Mouse (Mus musculus): Measurements from ENCODE around the gene Mt1. TPM values are rescaled to one million over a fixed set of nuclear protein-coding genes. Genes with fewer than 3 reads are reported as not detected.
"Not testable (repeated sequence)": the region's sequence is repeated elsewhere in the genome, so short reads cannot be mapped to it uniquely, and the experiment has no call there.

Mt1 gene
- polyA plus RNA-seq (2016; fragmentation: Nextera tagmentation; extraction: Ambion mirVana), result 184 and 196 TPM in 2 replicates

DNA sequence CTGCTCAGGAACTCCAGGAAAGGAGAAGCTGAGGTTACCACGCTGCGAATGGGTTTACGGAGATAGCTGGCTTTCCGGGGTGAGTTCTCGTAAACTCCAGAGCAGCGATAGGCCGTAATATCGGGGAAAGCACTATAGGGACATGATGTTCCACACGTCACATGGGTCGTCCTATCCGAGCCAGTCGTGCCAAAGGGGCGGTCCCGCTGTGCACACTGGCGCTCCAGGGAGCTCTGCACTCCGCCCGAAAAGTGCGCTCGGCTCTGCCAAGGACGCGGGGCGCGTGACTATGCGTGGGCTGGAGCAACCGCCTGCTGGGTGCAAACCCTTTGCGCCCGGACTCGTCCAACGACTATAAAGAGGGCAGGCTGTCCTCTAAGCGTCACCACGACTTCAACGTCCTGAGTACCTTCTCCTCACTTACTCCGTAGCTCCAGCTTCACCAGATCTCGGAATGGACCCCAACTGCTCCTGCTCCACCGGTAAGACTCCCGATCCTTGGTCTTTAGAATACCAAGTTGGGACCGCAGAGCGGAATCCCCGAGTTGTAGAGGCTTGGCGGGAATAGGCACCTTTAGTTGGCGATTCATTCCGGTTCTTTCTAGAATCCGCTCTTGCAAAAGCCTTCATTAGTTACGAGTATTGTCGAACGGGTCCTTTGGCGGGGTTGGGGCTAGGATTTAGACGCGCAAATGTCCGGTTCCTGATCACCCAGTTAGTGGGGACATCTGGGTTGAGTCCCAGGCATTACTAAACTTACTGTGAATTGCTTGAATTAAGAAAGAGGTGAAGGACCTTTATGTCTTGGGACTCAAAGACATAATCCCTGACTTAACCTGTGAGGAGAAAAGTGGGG, at the start of gene Mt1:
Gene Mt1 (plus strand): TSS at position 226 of the 856 bp plus-strand sequence.
- Histone ChIP-seq H3K36me3 (replicated peaks) (no peaks in the 10 kb centered on the region), H3K9me3 (no peaks in the 10 kb centered on the region), H3K4me1 (peaks cover 43% of the 10 kb centered on the region), H3K4me3 (peak within 1 kb of the TSS; percentile 64), H3K27ac (replicated peaks) (peak within 1 kb of the TSS; percentile 26; the same call in 1 of the 2 replicates), H3K27me3 (replicated peaks; ENCODE audit: low read depth, poor library complexity, severe bottlenecking) (peaks cover 100% of the 10 kb centered on the region)
- DNase-seq (ENCODE audit: low spot score), result peak; percentile 85
- WGBS, result under 1% methylated on average over 50 of the region's 50 CpGs

DNA sequence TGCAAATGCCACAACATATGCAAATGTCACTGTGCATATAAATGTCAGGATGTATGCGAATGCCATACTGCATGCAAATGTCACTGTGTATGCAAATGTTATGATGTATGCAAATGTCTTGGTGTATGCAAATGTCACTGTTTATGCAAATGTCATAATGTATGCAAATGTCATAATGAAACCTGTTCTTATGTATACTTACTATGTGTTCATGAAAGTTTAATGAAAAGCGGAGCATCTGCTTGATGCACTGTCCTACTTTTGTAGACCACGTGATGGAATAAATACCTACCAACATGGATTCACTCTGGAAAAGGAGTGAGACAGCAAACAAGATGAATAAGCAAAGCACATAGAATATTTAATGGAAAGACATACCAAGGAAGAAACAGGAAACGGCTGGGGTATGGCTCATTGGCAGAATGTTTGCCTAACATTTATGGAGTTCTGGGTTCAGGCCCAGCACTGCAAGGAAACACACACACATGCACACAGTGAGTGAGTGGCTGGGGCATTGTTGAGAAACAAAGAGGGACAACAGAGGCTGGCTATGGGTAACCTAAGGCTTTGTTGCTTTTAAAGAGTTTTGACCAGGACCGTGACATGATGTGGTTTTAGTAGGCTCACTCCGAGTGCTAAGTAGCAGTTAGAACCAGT, 49.6 kb upstream of the Mt1 start:
- Histone ChIP-seq H3K27ac (replicated peaks) (no peak overlapping the region), H3K27me3 (replicated peaks; ENCODE audit: low read depth, poor library complexity, severe bottlenecking) (no peaks in the 10 kb centered on the region), H3K36me3 (replicated peaks) (no peaks in the 10 kb centered on the region), H3K4me1 (0 out of 2 replicates have a peak, but pooled peaks cover 5% of the 10 kb centered on the region), H3K9me3 (no peaks in the 10 kb centered on the region), H3K4me3 (no peak overlapping the region)
- no peak for DNase-seq (ENCODE audit: low spot score)
- 85% methylated on average over 6 of the region's 6 CpGs for WGBS

GRCm38 (mm10) chr8:94130126-94130525, 48.8 kb upstream of the Mt1 start:
- Histone ChIP-seq H3K36me3 (replicated peaks) (no peaks in the 10 kb centered on the region), H3K4me3 (no peak overlapping the region), H3K4me1 (no peaks in the 10 kb centered on the region), H3K27ac (replicated peaks) (no peak overlapping the region), H3K9me3 (no peaks in the 10 kb centered on the region), H3K27me3 (replicated peaks; ENCODE audit: low read depth, poor library complexity, severe bottlenecking) (no peaks in the 10 kb centered on the region)
- DNase-seq (ENCODE audit: low spot score), result no peak
- WGBS, result 91% methylated on average over 4 of the region's 4 CpGs

DNA sequence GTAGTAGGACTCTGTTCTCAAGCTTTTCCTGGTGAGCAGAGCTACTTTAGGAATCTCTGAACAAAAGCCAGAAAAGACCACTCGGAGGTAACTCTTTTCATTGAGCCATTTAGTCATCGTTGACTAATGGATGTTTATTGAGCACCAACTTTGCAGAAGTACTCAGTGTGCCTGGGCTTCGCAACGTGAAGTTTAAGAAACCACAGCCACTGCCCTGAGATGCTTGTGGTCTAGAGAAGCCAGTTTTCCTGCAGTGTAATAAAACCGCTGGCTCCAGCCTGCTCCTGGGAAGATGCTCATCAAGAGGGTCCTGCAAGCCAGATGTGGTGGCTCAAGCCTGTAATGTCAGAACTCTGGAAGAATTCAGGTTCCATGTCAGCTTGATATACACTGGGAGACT, 46.8 kb upstream of the Mt1 start:
- 84% methylated on average over 5 of the region's 5 CpGs for WGBS
- DNase-seq (ENCODE audit: low spot score), result no peak
- H3K27me3 ChIP-seq (replicated peaks; ENCODE audit: low read depth, poor library complexity, severe bottlenecking), result no peaks in the 10 kb centered on the region
- H3K4me1 ChIP-seq, result peaks cover 9% of the 10 kb centered on the region
- no peak overlapping the region for H3K27ac ChIP-seq (replicated peaks)
- no peaks in the 10 kb centered on the region for H3K36me3 ChIP-seq (replicated peaks)
- H3K9me3 ChIP-seq, result no peaks in the 10 kb centered on the region
- no peak overlapping the region for H3K4me3 ChIP-seq

DNA sequence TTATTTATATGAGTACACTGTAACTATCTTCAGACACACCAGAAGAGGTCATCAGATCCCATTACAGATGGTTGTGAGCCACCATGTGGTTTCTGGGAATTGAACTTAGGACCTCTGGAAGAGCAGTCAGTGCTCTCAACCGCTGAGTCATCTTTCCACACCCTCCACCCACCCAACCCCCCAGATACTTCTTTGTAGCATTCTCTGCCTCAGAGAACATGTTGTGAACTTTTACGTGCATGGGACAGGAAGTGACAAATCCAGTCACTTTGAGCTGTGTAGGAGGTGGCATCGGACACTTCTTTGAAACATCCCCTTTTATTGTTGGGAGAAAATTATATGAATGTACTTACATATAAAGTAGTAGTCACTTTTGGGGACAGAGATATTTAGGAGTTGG, 44.3 kb upstream of the Mt1 start:
- not testable (repeated sequence) for H3K4me3 ChIP-seq; DNase-seq (ENCODE audit: low spot score); H3K27me3 ChIP-seq (replicated peaks; ENCODE audit: low read depth, poor library complexity, severe bottlenecking); H3K4me1 ChIP-seq; H3K27ac ChIP-seq (replicated peaks); H3K9me3 ChIP-seq; H3K36me3 ChIP-seq (replicated peaks)
- 72% methylated on average over 3 of the region's 3 CpGs for WGBS

- 88% methylated on average over 6 of the region's 6 CpGs for WGBS
Measured at GRCm38 (mm10) chr8:94135556-94135955, 43.3 kb upstream of the Mt1 start.

GRCm38 (mm10) chr8:94136192-94136591, 42.7 kb upstream of the Mt1 start:
- Histone ChIP-seq H3K27ac (replicated peaks) (no peak overlapping the region), H3K4me3 (no peak overlapping the region), H3K27me3 (replicated peaks; ENCODE audit: low read depth, poor library complexity, severe bottlenecking) (no peaks in the 10 kb centered on the region), H3K9me3 (no peaks in the 10 kb centered on the region), H3K36me3 (replicated peaks) (no peaks in the 10 kb centered on the region), H3K4me1 (peaks cover 10% of the 10 kb centered on the region)
- DNase-seq (ENCODE audit: low spot score), result no peak
- WGBS, result 81% methylated on average over 7 of the region's 7 CpGs

More at GRCm38 (mm10) chr8:94135556-94135955, 43.3 kb upstream of the Mt1 start:
- Histone ChIP-seq H3K27me3 (replicated peaks; ENCODE audit: low read depth, poor library complexity, severe bottlenecking) (no peaks in the 10 kb centered on the region), H3K4me1 (peaks cover 10% of the 10 kb centered on the region), H3K27ac (replicated peaks) (no peak overlapping the region), H3K9me3 (no peaks in the 10 kb centered on the region), H3K36me3 (replicated peaks) (no peaks in the 10 kb centered on the region), H3K4me3 (no peak overlapping the region)
- no peak for DNase-seq (ENCODE audit: low spot score)

- WGBS, result 53% methylated on average over 6 of the region's 6 CpGs
- H3K27me3 ChIP-seq (replicated peaks; ENCODE audit: low read depth, poor library complexity, severe bottlenecking), result no peaks in the 10 kb centered on the region
- no peaks in the 10 kb centered on the region for H3K9me3 ChIP-seq
- peaks cover 10% of the 10 kb centered on the region for H3K4me1 ChIP-seq
- no peak for DNase-seq (ENCODE audit: low spot score)
- H3K36me3 ChIP-seq (replicated peaks), result no peaks in the 10 kb centered on the region
- no peak within 1 kb of the TSS for H3K4me3 ChIP-seq
- H3K27ac ChIP-seq (replicated peaks), result no peak within 1 kb of the TSS
Measured at GRCm38 (mm10) chr8:94136933-94137332, 41.9 kb upstream of the Mt1 start, which contains the start of gene Mt4. Gene Mt4 (plus strand): TSS chr8:94137197.

DNA sequence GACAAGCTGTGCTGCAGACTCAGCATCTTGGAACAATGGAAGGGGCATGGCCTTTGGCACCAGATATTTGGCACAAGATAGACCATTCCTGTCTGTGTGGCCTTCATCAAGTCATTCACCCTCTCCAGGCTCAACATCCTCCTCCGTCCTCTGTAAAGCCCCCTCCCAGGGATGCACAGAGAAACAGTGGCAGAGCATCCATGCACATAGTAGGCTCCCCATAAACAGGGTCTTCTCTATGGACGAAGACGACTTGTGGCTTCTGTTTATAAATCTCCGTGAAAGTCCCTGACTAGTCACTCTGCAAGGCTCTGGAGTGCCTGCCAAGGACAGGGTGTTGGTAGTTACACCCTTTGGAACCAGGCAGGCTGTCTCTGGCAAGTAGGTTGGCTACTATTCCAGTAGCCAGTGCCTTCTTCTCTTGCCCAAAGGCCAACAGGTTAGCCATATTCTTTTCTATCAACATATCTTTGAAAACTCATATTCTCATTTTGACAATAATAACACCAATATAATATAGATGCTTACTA, 38.6 kb upstream of the Mt1 start:
- no peak overlapping the region for H3K27ac ChIP-seq (replicated peaks)
- peaks cover 10% of the 10 kb centered on the region for H3K4me1 ChIP-seq
- DNase-seq (ENCODE audit: low spot score), result no peak
- H3K36me3 ChIP-seq (replicated peaks), result no peaks in the 10 kb centered on the region
- WGBS, result 77% methylated on average over 4 of the region's 4 CpGs
- H3K4me3 ChIP-seq, result no peak overlapping the region
- H3K27me3 ChIP-seq (replicated peaks; ENCODE audit: low read depth, poor library complexity, severe bottlenecking), result no peaks in the 10 kb centered on the region
- H3K9me3 ChIP-seq, result no peaks in the 10 kb centered on the region

GRCm38 (mm10) chr8:94148236-94148635, 30.6 kb upstream of the Mt1 start:
- DNase-seq (ENCODE audit: low spot score), result no peak
- H3K9me3 ChIP-seq, result no peaks in the 10 kb centered on the region
- H3K4me3 ChIP-seq, result no peak overlapping the region
- WGBS, result 54% methylated on average over 5 of the region's 5 CpGs
- no peaks in the 10 kb centered on the region for H3K36me3 ChIP-seq (replicated peaks)
- H3K27ac ChIP-seq (replicated peaks), result no peak overlapping the region
- peaks cover 12% of the 10 kb centered on the region for H3K4me1 ChIP-seq
- H3K27me3 ChIP-seq (replicated peaks; ENCODE audit: low read depth, poor library complexity, severe bottlenecking), result peaks cover 28% of the 10 kb centered on the region

DNA sequence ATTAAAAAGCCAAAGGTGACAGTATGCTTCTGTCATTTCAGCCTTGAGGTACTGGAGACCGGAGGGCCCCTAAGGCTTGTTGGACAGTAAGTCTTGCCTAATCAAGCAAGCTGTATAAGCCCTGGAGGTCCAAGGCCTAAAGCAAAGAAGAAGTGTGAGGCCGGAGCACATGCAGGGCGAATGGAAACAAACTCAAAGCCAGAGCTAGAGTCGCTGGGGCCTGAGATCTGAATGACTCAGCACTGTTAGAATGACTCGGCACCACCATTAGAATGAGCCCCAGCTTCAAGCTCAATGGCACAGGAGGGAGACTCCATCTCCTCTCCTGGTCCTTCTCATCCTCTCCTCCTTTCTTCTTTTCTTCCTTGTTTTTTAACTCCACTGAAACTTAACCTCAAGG, 28.0 kb upstream of the Mt1 start:
- no peaks in the 10 kb centered on the region for H3K36me3 ChIP-seq (replicated peaks)
- H3K9me3 ChIP-seq, result no peaks in the 10 kb centered on the region
- peaks cover 48% of the 10 kb centered on the region for H3K27me3 ChIP-seq (replicated peaks; ENCODE audit: low read depth, poor library complexity, severe bottlenecking)
- H3K4me1 ChIP-seq, result peaks cover 28% of the 10 kb centered on the region
- 81% methylated on average over 5 of the region's 5 CpGs for WGBS
- no peak overlapping the region for H3K4me3 ChIP-seq
- no peak for DNase-seq (ENCODE audit: low spot score)
- H3K27ac ChIP-seq (replicated peaks), result no peak overlapping the region

- peaks cover 49% of the 10 kb centered on the region for H3K27me3 ChIP-seq (replicated peaks; ENCODE audit: low read depth, poor library complexity, severe bottlenecking)
- DNase-seq (ENCODE audit: low spot score), result peak; percentile 70
- WGBS, result 2% methylated on average over 29 of the region's 29 CpGs
Measured at GRCm38 (mm10) chr8:94152513-94153300, 26.2 kb upstream of the Mt1 start, which contains the start of gene Mt3. Gene Mt3 (plus strand): TSS chr8:94152607.

More at GRCm38 (mm10) chr8:94152513-94153300, 26.2 kb upstream of the Mt1 start, which contains the start of gene Mt3:
- Histone ChIP-seq H3K4me3 (peak within 1 kb of the TSS; percentile 54), H3K27ac (replicated peaks) (peak within 1 kb of the TSS; percentile 59; the same call in 1 of the 2 replicates), H3K9me3 (no peaks in the 10 kb centered on the region), H3K4me1 (peaks cover 28% of the 10 kb centered on the region), H3K36me3 (replicated peaks) (no peaks in the 10 kb centered on the region)

All from embryonic facial prominence, embryonic 10.5 days (tissue).